Mouse (Mus musculus) cerebellum, adult 2 months (tissue): Measurements from ENCODE around the gene Cap2. TPM values are rescaled to one million over a fixed set of nuclear protein-coding genes. Genes with fewer than 3 reads are reported as not detected.

Experiments
- DNase-seq, 2 experiments: peaks; one replicate each; pipeline ENCODE4 v3.0.0; 2021
- H3K27ac ChIP-seq: fragments of 200-500 bp; 2 replicates; pipeline ENCODE4 v1.5.1; 2012; ENCODE audit warnings: low read length, control low read depth, inconsistent platforms; ENCODE audit not compliant: insufficient read depth
- H3K27me3 ChIP-seq: fragments of 200-500 bp; 2 replicates; pipeline ENCODE4 v1.6.1; 2012; ENCODE audit warnings: inconsistent platforms, mild to moderate bottlenecking, low read length, moderate library complexity; ENCODE audit not compliant: control insufficient read depth, insufficient read depth
- H3K4me1 ChIP-seq: fragments of 200-500 bp; 2 replicates; pipeline ENCODE4 v1.6.1; 2011; ENCODE audit warnings: low read length; ENCODE audit not compliant: control insufficient read depth, insufficient read depth
- H3K4me3 ChIP-seq: fragments of 200-500 bp; replicated peaks from 2 replicates; pipeline ENCODE3; 2011; ENCODE audit warnings: mild to moderate bottlenecking, low read depth, low read length, control low read depth; ENCODE audit not compliant: insufficient read depth
- CTCF ChIP-seq: fragments of 200-500 bp; IDR thresholded peaks from 2 replicates; pipeline ENCODE4 v1.5.1; 2011; ENCODE audit warnings: low read depth, mild to moderate bottlenecking, control low read depth, low read length, moderate library complexity, borderline replicate concordance; ENCODE audit not compliant: insufficient read depth
- POLR2A ChIP-seq: fragments of 200-500 bp; IDR thresholded peaks from 2 replicates; pipeline ENCODE4 v1.6.1; 2011; ENCODE audit warnings: low read length, control low read depth, borderline replicate concordance; ENCODE audit not compliant: insufficient read depth
- WGBS: fragments of 180-500 bp; shearing (Covaris S2); methylation state at CpG from one replicate; pipeline ENCODE4 v1.1.7; 2018; 5-methylcytosine and 5-hydroxymethylcytosine counted together
- polyA plus RNA-seq: library from polyadenylated mRNA; depleted of rRNA; stranded (reverse); fragments of >200 nt; gene quantifications from 2 replicates; pipeline ENCODE4 v1.2.3, GENCODE M21; 2012

Gene Cap2
- polyA plus RNA-seq, 1 experiment: 80.4 TPM

GRCm38 (mm10) chr13:46613694-46614272 is 112.1 kb downstream of the Cap2 start:
- 48% methylated on average over 6 of the region's 6 CpGs for WGBS
- no peak overlapping the region for H3K4me3 ChIP-seq
- no peak for DNase-seq
- no peaks in the 10 kb centered on the region for H3K27me3 ChIP-seq
- no peak overlapping the region for H3K27ac ChIP-seq
- no peak for TF ChIP-seq CTCF
- no peak for TF ChIP-seq POLR2A
- no peaks in the 10 kb centered on the region; the same call in 1 of the 2 replicates for H3K4me1 ChIP-seq

GRCm38 (mm10) chr13:46616673-46617362 is 115.2 kb downstream of the Cap2 start:
- 87% methylated on average over 19 of the region's 19 CpGs for WGBS
- TF ChIP-seq POLR2A (no peak), CTCF (no peak)
- Histone ChIP-seq H3K27ac (no peak overlapping the region), H3K4me3 (no peak overlapping the region), H3K27me3 (no peaks in the 10 kb centered on the region), H3K4me1 (no peaks in the 10 kb centered on the region; the same call in 1 of the 2 replicates)
- no peak for DNase-seq

- no peaks in the 10 kb centered on the region for H3K4me1 ChIP-seq
- TF ChIP-seq CTCF (no peak), POLR2A (no peak)
- WGBS: 36% methylated on average over 11 of the region's 11 CpGs
- H3K27ac ChIP-seq: no peak overlapping the region
- H3K4me3 ChIP-seq: no peak overlapping the region
- DNase-seq: no peak
- no peaks in the 10 kb centered on the region for H3K27me3 ChIP-seq
Observed at GRCm38 (mm10) chr13:46619633-46620032, 118.0 kb downstream of the Cap2 start.

- TF ChIP-seq POLR2A: no peak
- TF ChIP-seq CTCF: no peak
- Histone ChIP-seq H3K27ac (no peak overlapping the region), H3K27me3 (no peaks in the 10 kb centered on the region), H3K4me1 (no peaks in the 10 kb centered on the region), H3K4me3 (no peak overlapping the region)
- no peak for DNase-seq
- WGBS: 94% methylated on average over 7 of the region's 7 CpGs
Observed at GRCm38 (mm10) chr13:46620964-46621757, 119.5 kb downstream of the Cap2 start.

GRCm38 (mm10) chr13:46626608-46627007 is 125.0 kb downstream of the Cap2 start:
- 83% methylated on average over 9 of the region's 9 CpGs for WGBS
- no peaks in the 10 kb centered on the region for H3K27me3 ChIP-seq
- no peak overlapping the region for H3K27ac ChIP-seq
- no peak for TF ChIP-seq POLR2A
- no peak for TF ChIP-seq CTCF
- no peak for DNase-seq
- no peaks in the 10 kb centered on the region for H3K4me1 ChIP-seq
- H3K4me3 ChIP-seq: no peak overlapping the region

- no peak for TF ChIP-seq CTCF
- TF ChIP-seq POLR2A: no peak
- Histone ChIP-seq H3K27me3 (no peaks in the 10 kb centered on the region), H3K4me1 (no peaks in the 10 kb centered on the region), H3K4me3 (no peak overlapping the region), H3K27ac (no peak overlapping the region)
- DNase-seq: peak in 1 of 2 experiments; percentile 26
- 27% methylated on average over 10 of the region's 10 CpGs for WGBS
Observed at GRCm38 (mm10) chr13:46627841-46628240, 126.2 kb downstream of the Cap2 start.

GRCm38 (mm10) chr13:46629391-46629790 is 127.7 kb downstream of the Cap2 start:
- DNase-seq: no peak
- no peaks in the 10 kb centered on the region for H3K27me3 ChIP-seq
- WGBS: 94% methylated on average over 6 of the region's 6 CpGs
- H3K4me1 ChIP-seq: no peaks in the 10 kb centered on the region
- H3K4me3 ChIP-seq: no peak overlapping the region
- TF ChIP-seq POLR2A: no peak
- TF ChIP-seq CTCF: no peak
- no peak overlapping the region for H3K27ac ChIP-seq

GRCm38 (mm10) chr13:46632796-46633195 is 131.1 kb downstream of the Cap2 start:
- Histone ChIP-seq H3K4me3 (no peak overlapping the region), H3K4me1 (no peaks in the 10 kb centered on the region)
- 77% methylated on average over 4 of the region's 4 CpGs for WGBS

More at GRCm38 (mm10) chr13:46632796-46633195, 131.1 kb downstream of the Cap2 start:
- DNase-seq: no peak
- Histone ChIP-seq H3K27ac (no peak overlapping the region), H3K27me3 (no peaks in the 10 kb centered on the region)
- TF ChIP-seq CTCF (no peak), POLR2A (no peak)
